Mouse (Mus musculus): ENCODE measurements around the gene Agrn. TPM values are rescaled to one million over a fixed set of nuclear protein-coding genes. Genes with fewer than 3 reads are reported as not detected.

Agrn gene
- polyA plus RNA-seq (2015; fragmentation: Nextera tagmentation; extraction: Ambion mirVana) = 43.8 and 45.3 TPM in 2 replicates

GRCm38 (mm10) chr4:156197131-156197828 lies at the start of gene Agrn:
Gene Agrn, minus strand, starts transcription at chr4:156197488.
- peak within 1 kb of the TSS; percentile 95 for H3K9ac ChIP-seq
- peaks cover 48% of the 10 kb centered on the region for H3K4me1 ChIP-seq

DNA sequence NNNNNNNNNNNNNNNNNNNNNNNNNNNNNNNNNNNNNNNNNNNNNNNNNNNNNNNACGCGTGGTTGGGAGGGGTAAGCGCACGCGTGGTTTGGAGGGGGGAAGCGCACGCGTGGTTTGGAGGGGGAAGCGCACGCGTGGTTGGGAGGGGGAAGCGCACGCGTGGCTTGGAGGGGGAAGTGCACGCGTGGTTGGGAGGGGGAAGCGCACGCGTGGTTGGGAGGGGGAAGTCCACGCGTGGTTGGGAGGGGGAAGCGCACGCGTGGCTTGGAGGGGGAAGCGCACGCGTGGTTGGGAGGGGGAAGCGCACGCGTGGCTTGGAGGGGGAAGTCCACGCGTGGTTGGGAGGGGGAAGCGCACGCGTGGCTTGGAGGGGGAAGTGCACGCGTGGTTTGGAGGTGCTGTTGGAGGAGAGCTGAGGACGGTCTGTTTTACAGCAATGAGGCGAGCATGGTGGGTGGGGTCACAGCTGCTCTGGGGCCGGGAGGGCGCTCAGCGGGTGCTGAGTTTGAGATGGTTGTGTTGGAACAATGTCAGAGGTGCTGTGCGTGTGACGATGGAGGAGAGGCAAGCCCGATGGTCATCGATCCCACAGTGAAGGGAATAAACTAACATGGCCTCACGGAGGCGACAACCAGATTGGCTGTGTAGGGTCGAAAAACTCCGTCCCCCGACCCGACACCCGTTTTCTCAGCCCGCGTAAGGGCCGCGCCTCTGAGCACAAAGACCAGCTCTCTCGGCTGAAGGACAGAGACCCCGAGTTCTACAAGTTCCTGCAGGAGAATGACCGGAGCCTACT lies 39.6 kb upstream of the Agrn start:
- ATAC-seq (ENCODE audit: extremely low read depth, insufficient number of reproducible peaks, low FRiP score, low TSS enrichment) = no peak
- no peak overlapping the region for H3K27ac ChIP-seq (replicated peaks)
- H3K27me3 ChIP-seq (replicated peaks) = 0 out of 2 replicates have a peak, but pooled peaks cover 2% of the 10 kb centered on the region
- H3K9ac ChIP-seq = peak overlapping the region; percentile 88
- H3K4me2 ChIP-seq = peak overlapping the region; percentile 93
- 24% methylated on average over 55 of the region's 60 CpGs for WGBS
- H3K4me1 ChIP-seq = peaks cover 26% of the 10 kb centered on the region
- H3K36me3 ChIP-seq = peaks cover 63% of the 10 kb centered on the region
- peak overlapping the region; percentile 89 for H3K4me3 ChIP-seq
- no peaks in the 10 kb centered on the region for H3K9me3 ChIP-seq

More at GRCm38 (mm10) chr4:156197131-156197828, at the start of gene Agrn:
- Histone ChIP-seq H3K27ac (replicated peaks) (peak within 1 kb of the TSS; percentile 93), H3K4me3 (peak within 1 kb of the TSS; percentile 91), H3K36me3 (peaks cover 21% of the 10 kb centered on the region), H3K9me3 (no peaks in the 10 kb centered on the region), H3K4me2 (peak within 1 kb of the TSS; percentile 90), H3K27me3 (replicated peaks) (no peaks in the 10 kb centered on the region)
- WGBS = under 1% methylated on average over 38 of the region's 88 CpGs
- ATAC-seq (ENCODE audit: extremely low read depth, insufficient number of reproducible peaks, low FRiP score, low TSS enrichment) = peak; percentile 81

DNA sequence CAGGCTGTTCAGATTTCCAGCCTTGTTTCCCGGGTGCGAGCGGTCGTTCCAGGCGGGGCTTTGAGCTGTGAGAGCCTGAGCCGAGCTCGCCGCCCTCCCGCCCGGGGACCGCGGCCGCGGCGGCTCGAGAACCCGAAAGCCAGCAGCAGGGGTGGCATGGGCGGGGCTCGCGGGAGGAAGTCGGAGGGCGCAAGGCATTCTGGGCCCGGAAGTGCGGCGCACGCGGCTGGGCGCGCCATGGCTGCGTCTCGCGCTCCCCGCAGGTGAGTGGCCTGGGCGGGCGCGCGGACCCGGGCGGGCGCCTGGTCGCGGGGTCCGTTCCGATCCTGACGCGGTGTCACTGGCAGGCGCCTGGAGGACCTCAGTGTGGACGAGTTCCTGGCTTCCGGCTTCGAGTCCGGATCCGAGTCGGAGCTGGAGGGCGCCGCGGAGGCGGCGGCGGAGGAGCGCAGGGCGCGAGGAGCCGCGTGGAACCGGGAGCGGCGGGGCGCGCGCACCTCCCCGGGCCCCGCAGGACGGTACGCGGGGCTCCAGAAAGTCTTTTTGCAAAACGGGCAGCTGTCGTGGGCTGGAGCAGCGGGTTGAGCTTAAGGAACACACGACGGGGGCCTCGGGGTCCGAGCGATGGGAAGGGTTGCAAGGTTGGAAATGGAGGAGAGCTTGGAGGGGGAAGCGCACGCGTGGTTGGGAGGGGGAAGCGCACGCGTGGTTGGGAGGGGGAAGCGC lies 38.7 kb upstream of the Agrn start, which contains the start of gene Noc2l:
Gene Noc2l, plus strand, starts transcription at position 203 of the 726 bp plus-strand sequence.
- Histone ChIP-seq H3K4me2 (peak within 1 kb of the TSS; percentile 93), H3K36me3 (peaks cover 63% of the 10 kb centered on the region), H3K4me3 (peak within 1 kb of the TSS; percentile 89), H3K27ac (replicated peaks) (peak within 1 kb of the TSS; percentile 91), H3K9ac (peak within 1 kb of the TSS; percentile 88), H3K27me3 (replicated peaks) (0 out of 2 replicates have a peak, but pooled peaks cover 2% of the 10 kb centered on the region), H3K9me3 (no peaks in the 10 kb centered on the region), H3K4me1 (peaks cover 26% of the 10 kb centered on the region)
- under 1% methylated on average over 81 of the region's 90 CpGs for WGBS
- ATAC-seq (ENCODE audit: extremely low read depth, insufficient number of reproducible peaks, low FRiP score, low TSS enrichment) = peak; percentile 81

DNA sequence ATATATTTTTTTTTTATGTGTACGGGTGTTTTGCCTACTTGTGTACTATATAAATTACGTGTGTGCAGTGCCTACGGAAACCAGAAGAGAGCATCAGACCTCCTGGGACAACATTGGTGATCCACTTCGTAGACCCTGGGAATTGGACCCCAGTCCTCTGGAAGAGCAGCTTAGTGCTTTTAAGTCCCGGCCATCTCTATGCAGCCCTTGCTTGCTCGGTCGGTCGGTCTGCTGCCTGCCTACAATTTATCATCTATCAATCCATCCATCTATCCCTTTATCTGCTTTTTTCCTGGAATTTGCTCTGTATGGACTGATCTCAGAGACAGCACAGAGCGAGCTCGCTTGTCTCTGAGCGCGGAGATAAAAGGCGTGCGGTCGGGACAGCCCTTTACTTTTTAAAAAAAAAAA lies 38.1 kb upstream of the Agrn start:
- no peak for ATAC-seq (ENCODE audit: extremely low read depth, insufficient number of reproducible peaks, low FRiP score, low TSS enrichment)
- peak overlapping the region; percentile 89 for H3K4me3 ChIP-seq
- H3K4me2 ChIP-seq = peak overlapping the region; percentile 93
- peak overlapping the region; percentile 73 for H3K9ac ChIP-seq
- H3K4me1 ChIP-seq = peaks cover 26% of the 10 kb centered on the region
- H3K27me3 ChIP-seq (replicated peaks) = 0 out of 2 replicates have a peak, but pooled peaks cover 2% of the 10 kb centered on the region
- WGBS = under 1% methylated on average over 15 of the region's 15 CpGs
- peaks cover 63% of the 10 kb centered on the region for H3K36me3 ChIP-seq
- no peaks in the 10 kb centered on the region for H3K9me3 ChIP-seq
- peak overlapping the region; percentile 91 for H3K27ac ChIP-seq (replicated peaks)

GRCm38 (mm10) chr4:156234701-156235213 lies 37.5 kb upstream of the Agrn start, which contains the start of gene Plekhn1:
Gene Plekhn1, minus strand, starts transcription at chr4:156234857.
- peak within 1 kb of the TSS; percentile 93 for H3K4me2 ChIP-seq
- H3K9ac ChIP-seq = peak within 1 kb of the TSS; percentile 87
- H3K9me3 ChIP-seq = no peaks in the 10 kb centered on the region
- peak within 1 kb of the TSS; percentile 89 for H3K4me3 ChIP-seq
- peaks cover 63% of the 10 kb centered on the region for H3K36me3 ChIP-seq
- H3K27me3 ChIP-seq (replicated peaks) = 0 out of 2 replicates have a peak, but pooled peaks cover 2% of the 10 kb centered on the region
- under 1% methylated on average over 40 of the region's 48 CpGs for WGBS
- peak within 1 kb of the TSS; percentile 91 for H3K27ac ChIP-seq (replicated peaks)
- no peak for ATAC-seq (ENCODE audit: extremely low read depth, insufficient number of reproducible peaks, low FRiP score, low TSS enrichment)
- H3K4me1 ChIP-seq = peaks cover 26% of the 10 kb centered on the region

- Histone ChIP-seq H3K9ac (peak overlapping the region; percentile 87), H3K4me1 (peaks cover 26% of the 10 kb centered on the region), H3K27me3 (replicated peaks) (0 out of 2 replicates have a peak, but pooled peaks cover 2% of the 10 kb centered on the region), H3K36me3 (peaks cover 63% of the 10 kb centered on the region), H3K9me3 (no peaks in the 10 kb centered on the region), H3K4me2 (peak overlapping the region; percentile 93), H3K4me3 (peak overlapping the region; percentile 89), H3K27ac (replicated peaks) (peak overlapping the region; percentile 59; the same call in 1 of the 2 replicates)
- no peak for ATAC-seq (ENCODE audit: extremely low read depth, insufficient number of reproducible peaks, low FRiP score, low TSS enrichment)
- WGBS = 4% methylated on average over 17 of the region's 17 CpGs
These were observed 36.8 kb upstream of the Agrn start for GRCm38 (mm10) chr4:156234021-156234501.

DNA sequence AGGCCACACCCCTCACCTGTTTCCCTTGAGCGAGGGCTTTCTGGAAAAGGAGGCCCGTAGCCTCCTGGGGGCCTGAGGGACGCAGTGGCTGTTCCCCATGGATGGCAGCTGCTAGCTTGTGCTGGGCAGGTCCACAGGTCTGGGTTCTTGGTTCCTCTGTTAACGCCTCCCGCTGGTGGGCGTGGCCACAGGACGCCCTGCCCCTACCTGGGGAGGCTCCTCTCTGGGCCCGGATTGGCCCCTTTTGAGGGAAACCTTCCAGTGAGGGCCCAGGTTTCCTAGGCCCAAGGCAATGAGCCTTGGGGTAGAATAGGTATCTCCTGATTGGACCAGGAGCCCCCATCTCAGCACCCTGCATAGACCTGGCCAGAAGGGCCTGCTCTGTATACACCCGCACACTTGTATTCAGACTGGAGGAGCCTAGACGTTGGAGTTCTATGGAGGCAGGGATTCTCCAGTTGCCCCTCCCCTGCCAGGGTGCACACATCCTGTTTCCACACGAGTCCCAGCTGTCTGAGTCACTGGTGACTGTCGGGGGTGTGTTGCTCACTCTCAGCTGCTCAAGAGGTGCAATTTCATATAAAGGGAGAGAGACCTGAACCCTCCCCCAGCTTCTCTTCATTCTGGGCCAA lies 31.2 kb upstream of the Agrn start:
- Histone ChIP-seq H3K4me1 (peaks cover 19% of the 10 kb centered on the region), H3K27me3 (replicated peaks) (0 out of 2 replicates have a peak, but pooled peaks cover 2% of the 10 kb centered on the region), H3K4me2 (peak overlapping the region; percentile 51), H3K9ac (peak overlapping the region; percentile 57), H3K9me3 (no peaks in the 10 kb centered on the region), H3K4me3 (0 out of 2 replicates have a peak overlapping the region, but pooled peaks have one; percentile 7), H3K27ac (replicated peaks) (no peak overlapping the region), H3K36me3 (peaks cover 44% of the 10 kb centered on the region)
- 22% methylated on average over 12 of the region's 12 CpGs for WGBS
- peak; percentile 29; the same call in 1 of the 2 replicates for ATAC-seq (ENCODE audit: extremely low read depth, insufficient number of reproducible peaks, low FRiP score, low TSS enrichment)

DNA sequence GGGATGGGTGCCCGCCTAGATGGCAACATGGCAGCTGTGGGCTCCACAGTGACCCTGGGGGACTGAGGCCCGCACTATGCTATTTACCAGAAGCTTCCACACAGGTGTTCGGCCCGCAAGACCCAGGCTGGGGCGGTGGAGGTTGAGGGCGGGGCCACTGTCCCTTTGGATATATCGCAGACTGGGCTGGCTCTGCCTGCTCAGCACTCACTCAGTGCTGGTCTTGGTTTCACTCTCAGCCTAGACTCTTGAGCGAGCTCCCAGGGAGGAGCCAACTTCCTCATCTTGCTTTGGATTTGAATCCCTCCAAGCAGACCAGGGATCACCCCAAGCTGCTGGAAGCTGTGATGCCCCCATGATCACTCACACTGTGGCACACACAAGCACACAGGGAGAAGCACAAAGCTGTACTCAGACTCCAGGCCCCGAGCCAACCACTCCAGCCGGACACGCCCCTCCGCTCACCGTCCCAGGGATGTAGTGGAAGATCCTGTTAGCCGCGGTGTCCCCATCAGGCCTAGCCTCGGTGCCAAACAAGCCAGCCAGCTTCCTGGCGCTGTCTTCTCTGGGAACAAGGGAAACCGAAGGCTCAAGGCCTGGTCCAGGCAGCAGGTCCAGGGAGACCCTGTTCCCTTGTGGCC lies 30.6 kb upstream of the Agrn start:
- Histone ChIP-seq H3K9ac (peak overlapping the region; percentile 57), H3K27ac (replicated peaks) (no peak overlapping the region), H3K27me3 (replicated peaks) (no peaks in the 10 kb centered on the region), H3K36me3 (peaks cover 39% of the 10 kb centered on the region), H3K9me3 (no peaks in the 10 kb centered on the region), H3K4me2 (peak overlapping the region; percentile 51), H3K4me3 (0 out of 2 replicates have a peak overlapping the region, but pooled peaks have one; percentile 7), H3K4me1 (peaks cover 16% of the 10 kb centered on the region)
- WGBS = 30% methylated on average over 18 of the region's 18 CpGs
- no peak for ATAC-seq (ENCODE audit: extremely low read depth, insufficient number of reproducible peaks, low FRiP score, low TSS enrichment)

DNA sequence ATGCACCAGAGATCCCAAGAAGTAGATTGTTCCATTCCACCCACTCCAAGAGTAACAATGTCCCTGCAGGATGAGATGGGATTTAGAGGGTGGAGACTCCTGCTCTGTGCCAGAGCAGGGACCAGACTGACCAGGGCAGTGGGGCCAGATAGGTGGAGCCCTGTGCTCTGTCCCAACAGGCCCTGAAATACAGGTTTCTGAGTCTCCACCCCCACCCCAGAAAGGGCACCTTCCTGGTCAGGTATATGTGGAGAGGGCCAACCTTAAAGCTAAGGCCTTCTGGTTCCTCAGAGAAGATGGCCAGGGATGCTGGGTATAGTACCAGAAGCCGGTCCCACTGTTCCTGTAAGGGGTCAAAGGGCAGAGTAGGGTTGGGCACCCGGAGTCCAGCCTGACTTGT lies 27.0 kb upstream of the Agrn start:
- Histone ChIP-seq H3K36me3 (peaks cover 9% of the 10 kb centered on the region), H3K27ac (replicated peaks) (no peak overlapping the region), H3K9me3 (no peaks in the 10 kb centered on the region), H3K9ac (no peak overlapping the region), H3K4me3 (no peak overlapping the region), H3K4me2 (no peak overlapping the region), H3K4me1 (peaks cover 16% of the 10 kb centered on the region), H3K27me3 (replicated peaks) (no peaks in the 10 kb centered on the region)
- ATAC-seq (ENCODE audit: extremely low read depth, insufficient number of reproducible peaks, low FRiP score, low TSS enrichment) = no peak
- 71% methylated on average over 2 of the region's 2 CpGs for WGBS

GRCm38 (mm10) chr4:156219936-156220335 lies 22.6 kb upstream of the Agrn start:
- H3K27ac ChIP-seq (replicated peaks) = no peak overlapping the region
- H3K9me3 ChIP-seq = no peaks in the 10 kb centered on the region
- H3K4me1 ChIP-seq = peaks cover 23% of the 10 kb centered on the region
- ATAC-seq (ENCODE audit: extremely low read depth, insufficient number of reproducible peaks, low FRiP score, low TSS enrichment) = no peak
- no peak overlapping the region for H3K4me3 ChIP-seq
- no peak overlapping the region for H3K9ac ChIP-seq
- no peaks in the 10 kb centered on the region for H3K27me3 ChIP-seq (replicated peaks)
- H3K4me2 ChIP-seq = no peak overlapping the region
- WGBS = 79% methylated on average over 11 of the region's 11 CpGs
- peaks cover 6% of the 10 kb centered on the region; the same call in 1 of the 2 replicates for H3K36me3 ChIP-seq

All from heart, embryonic 13.5 days (tissue).